Mouse (Mus musculus) urinary bladder, postnatal 14 days (tissue): ENCODE measurements around the gene Armc9.
A peak's percentile ranks its signal among the peaks of the same experiment; 100 is the strongest.

ENCODE experiments used
- DNase-seq: peaks from one replicate; pipeline ENCODE4 v3.0.0; 2021; ENCODE audit warnings: low spot score

Gene Armc9

DNA sequence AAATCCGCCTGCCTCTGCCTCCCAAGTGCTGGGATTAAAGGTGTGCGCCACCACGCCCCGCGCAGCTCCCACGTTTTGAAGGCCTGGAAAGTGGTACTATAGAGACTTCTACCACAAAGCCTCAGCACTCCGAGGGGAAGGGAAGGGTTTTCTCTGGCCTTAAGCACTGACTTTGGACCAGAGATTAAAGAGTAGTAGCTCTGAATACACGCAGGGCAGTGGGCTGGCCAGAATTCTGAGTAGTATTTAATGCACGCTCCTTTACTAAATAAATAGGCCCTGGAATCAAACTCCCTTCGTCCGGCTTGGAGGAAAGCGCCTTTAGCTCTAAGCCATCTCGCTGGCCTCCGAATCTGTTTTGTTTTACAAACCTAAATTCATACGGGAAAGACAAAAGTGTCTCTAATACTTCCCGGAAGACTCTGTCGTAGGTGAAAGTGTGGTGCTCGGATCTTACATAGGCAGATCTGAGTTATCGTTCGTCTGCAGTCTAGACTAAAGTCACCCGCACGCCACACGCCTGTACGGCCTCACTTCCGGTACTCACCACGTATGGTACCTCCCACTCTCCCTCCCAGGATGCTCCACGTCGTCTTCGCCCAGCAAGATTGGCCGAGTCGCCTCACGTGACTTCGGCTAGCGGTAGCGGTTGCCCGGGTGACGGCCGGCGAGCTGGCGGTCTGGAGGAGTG lies at the start of gene Armc9:
TSS of gene Armc9 (plus strand) at position 648 of the 691 bp plus-strand sequence.
- DNase-seq: peak; percentile 95

- no peak for DNase-seq
These were observed 49.5 kb upstream of the Armc9 start for GRCm38 (mm10) chr1:86105054-86105453.

DNA sequence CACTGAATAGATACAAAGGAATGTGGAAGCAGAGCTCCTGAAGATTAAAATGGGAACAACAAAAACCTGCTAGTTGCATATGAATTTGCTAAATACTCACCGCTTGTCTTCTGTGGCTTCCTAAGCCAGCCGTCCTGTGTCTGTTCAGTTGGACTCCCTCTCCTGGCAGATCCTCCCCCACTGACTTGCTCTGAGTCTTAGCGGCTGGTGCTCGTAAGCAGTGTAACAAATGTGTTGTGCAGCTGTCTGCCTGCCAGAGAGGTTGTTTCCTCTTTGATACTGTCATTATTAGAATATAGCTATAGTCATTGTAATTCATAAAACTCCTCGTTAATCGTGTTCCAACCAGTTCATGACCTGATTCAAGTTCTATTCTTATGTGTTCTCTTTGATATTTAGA lies 42.8 kb upstream of the Armc9 start, which contains the start of gene Htr2b:
TSS of gene Htr2b (minus strand) at position 192 of the 400 bp plus-strand sequence.
- peak; percentile 61 for DNase-seq

- DNase-seq: no peak
These were observed 40.4 kb upstream of the Armc9 start for GRCm38 (mm10) chr1:86114141-86114540.

- no peak for DNase-seq
These were observed 35.0 kb upstream of the Armc9 start for GRCm38 (mm10) chr1:86119549-86119948.

- no peak for DNase-seq
These were observed 28.5 kb upstream of the Armc9 start for GRCm38 (mm10) chr1:86126036-86126435.

GRCm38 (mm10) chr1:86133337-86133736 lies 21.2 kb upstream of the Armc9 start, which contains the start of gene Gm21972:
TSS of gene Gm21972 (plus strand) at chr1:86133637.
- DNase-seq: no peak

GRCm38 (mm10) chr1:86135315-86135714 lies 19.3 kb upstream of the Armc9 start:
- DNase-seq: no peak

GRCm38 (mm10) chr1:86141081-86141480 lies 13.5 kb upstream of the Armc9 start:
- DNase-seq: no peak

DNA sequence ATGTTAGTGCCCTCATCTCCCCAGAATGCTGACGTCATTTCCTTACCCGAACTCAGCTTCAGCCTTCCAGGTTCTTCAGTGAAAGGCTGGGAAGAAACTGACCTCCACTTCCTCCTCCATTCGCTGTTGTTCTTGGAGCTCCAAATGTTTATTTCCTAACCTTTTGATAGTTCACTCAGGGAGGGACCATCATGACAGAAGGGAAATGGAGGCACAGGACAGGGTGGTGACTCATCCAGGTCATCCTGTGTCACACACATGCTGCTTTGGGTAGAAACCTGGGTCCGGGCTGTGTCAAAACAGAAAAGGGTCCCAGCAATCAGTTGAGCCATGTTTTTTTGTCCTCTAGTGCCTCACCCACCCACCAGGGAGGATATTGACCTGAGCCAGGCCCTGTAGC lies 11.4 kb upstream of the Armc9 start:
- no peak for DNase-seq

DNA sequence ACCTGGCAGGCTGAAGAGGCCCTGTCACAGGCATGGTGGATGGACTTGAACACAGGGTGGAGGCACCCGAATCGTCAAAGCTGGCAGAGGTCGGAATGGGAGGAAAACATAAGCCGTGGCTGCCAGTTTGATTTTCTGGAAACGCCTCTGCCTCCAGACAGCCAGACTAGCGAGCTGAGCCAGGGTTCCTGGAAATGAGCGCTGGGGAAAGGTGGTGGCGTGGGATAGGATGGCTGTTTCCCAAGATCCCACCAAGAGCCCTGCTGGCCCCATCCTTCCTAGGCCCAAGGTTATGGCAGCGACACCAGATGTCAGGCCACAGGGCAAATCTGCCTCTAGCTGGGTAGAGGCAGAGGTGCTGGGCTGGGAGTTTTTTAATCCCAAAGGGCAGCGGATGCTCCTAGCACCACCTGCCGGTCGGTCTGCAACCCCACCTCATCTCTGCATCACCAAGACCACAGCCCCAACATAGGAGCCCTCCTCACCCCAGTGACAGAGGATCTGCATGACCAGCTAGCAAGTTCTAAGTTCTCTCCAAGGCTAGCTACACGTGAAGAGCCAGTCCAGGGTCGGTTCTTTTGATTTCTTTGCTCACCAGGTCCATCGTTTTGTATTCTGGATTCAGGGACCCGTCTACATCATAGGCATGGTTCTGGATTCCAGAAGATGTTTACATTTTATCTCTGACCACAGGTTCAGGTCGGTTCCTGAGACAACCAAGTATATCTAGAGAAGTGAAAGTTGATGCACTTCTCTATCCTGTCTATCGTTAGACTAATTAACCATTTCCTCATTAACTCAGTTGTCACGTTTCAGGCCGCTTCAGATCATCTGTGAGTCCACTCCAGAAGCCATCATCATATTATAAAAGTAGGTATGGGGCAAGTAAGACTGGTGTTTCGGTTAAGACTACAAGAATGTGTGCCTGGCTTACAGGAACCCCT lies 10.3 kb upstream of the Armc9 start:
- DNase-seq: no peak

- no peak for DNase-seq
These were observed 8.3 kb upstream of the Armc9 start for GRCm38 (mm10) chr1:86146293-86146692.

GRCm38 (mm10) chr1:86147557-86147956 lies 7.0 kb upstream of the Armc9 start:
- peak; percentile 22 for DNase-seq

DNA sequence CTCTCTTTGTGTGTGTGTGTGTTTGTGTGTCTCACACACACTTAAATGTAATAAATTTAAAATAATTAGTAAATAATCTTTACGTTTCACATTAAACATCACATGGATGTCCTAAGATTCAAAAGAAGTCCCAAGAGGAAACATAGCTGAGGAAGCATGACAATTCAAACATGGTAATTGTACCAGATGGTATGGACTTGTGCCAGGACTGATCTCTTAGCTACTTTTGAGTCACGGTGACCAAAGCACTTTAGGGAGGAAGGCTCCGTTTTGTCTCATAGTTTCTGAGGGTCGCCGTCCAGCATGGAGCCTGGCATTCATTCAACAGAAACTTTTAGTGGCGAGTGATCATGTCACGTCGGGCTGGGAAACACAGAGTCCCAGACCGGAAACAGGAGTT lies 6.4 kb upstream of the Armc9 start:
- DNase-seq: no peak

GRCm38 (mm10) chr1:86150929-86151328 lies 3.7 kb upstream of the Armc9 start:
- DNase-seq: no peak

- no peak for DNase-seq
These were observed 3.2 kb upstream of the Armc9 start for GRCm38 (mm10) chr1:86151376-86151775.

DNA sequence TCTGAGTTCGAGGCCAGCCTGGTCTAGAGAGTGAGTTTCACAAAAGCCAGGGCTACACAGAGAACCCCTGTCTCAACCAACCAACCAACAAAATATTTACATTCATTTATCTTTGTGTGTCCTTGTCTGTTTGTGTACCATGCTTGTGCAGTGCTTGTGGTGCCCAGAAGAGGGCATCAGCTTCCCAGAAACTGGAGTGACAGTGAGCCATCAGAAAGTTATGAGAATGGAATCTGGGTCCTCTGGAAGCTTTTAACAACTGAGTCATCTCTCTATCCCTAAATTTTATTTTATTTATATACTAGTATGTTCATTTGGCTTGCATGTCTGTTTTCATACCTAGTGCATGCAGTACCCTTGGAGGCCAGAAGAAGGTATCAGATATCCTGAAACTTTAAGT lies 2.0 kb upstream of the Armc9 start:
- no peak for DNase-seq

DNA sequence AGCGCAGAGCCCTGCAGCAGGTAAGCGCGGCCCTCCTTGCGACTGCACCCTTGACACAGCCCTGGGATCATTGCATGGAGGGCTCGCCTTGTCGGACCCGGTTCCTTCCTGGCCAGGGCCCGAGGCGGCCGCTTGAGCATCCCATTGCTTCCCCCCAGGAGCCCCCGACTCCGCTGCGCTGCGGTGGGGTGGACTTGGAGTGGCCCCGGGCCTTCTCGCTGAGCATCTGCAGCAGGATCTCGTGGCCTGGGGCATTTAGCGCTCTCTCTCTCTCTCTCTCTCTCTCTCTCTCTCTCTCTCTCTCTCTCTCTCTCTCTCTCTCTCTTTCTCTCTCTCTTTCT lies 214 bp downstream of the Armc9 start:
- no peak for DNase-seq

GRCm38 (mm10) chr1:86156075-86156474 lies 1.5 kb downstream of the Armc9 start:
- DNase-seq: no peak

- DNase-seq: no peak
These were observed 2.0 kb downstream of the Armc9 start for GRCm38 (mm10) chr1:86156595-86156994.

DNA sequence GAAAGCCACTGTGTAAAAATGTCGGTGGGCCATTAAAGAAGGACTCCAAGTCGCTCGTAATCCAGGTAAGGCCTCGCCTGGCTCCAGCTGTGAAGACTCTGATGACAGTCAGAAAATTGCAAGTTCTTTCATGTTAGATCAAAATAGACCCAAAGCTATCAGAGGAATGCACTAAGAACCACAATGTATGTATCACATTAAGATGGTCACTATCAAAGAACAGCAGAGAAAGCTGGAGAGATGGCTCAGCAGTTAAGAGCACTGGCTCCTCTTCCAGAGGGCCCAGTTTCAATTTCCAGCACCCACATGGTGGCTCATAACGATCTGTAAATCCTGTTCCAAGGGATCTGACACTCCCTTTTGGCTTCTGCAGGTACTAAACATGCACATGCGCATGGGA lies 5.5 kb downstream of the Armc9 start:
- DNase-seq: no peak

GRCm38 (mm10) chr1:86160479-86160878 lies 5.9 kb downstream of the Armc9 start:
- no peak for DNase-seq

DNA sequence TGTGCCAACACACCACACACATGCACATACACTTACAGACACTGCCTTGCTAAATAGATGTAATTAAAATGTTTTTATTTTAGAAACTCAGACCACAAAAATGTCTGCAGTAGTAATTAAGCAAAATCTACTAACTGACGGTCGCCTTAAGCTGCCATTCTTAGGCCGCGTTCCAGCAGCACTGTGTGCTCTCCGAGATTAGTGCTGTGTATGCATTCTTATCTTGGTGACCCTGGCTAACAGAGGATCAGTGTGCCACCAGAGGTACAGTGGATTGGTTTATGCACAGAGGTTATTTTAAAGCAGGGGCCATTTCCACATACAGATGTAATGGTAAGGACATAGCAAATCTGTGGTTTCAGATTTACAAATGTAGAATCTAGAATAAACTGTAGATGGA lies 6.5 kb downstream of the Armc9 start:
- DNase-seq: no peak
